Mouse (Mus musculus): ENCODE measurements around the gene Greb1. TPM values are rescaled to one million over a fixed set of nuclear protein-coding genes. Genes with fewer than 3 reads are reported as not detected.
A peak's percentile ranks its signal among the peaks of the same experiment; 100 is the strongest.

Gene Greb1
- polyA plus RNA-seq, 1 experiment from 2014 or later: 1.7 TPM

DNA sequence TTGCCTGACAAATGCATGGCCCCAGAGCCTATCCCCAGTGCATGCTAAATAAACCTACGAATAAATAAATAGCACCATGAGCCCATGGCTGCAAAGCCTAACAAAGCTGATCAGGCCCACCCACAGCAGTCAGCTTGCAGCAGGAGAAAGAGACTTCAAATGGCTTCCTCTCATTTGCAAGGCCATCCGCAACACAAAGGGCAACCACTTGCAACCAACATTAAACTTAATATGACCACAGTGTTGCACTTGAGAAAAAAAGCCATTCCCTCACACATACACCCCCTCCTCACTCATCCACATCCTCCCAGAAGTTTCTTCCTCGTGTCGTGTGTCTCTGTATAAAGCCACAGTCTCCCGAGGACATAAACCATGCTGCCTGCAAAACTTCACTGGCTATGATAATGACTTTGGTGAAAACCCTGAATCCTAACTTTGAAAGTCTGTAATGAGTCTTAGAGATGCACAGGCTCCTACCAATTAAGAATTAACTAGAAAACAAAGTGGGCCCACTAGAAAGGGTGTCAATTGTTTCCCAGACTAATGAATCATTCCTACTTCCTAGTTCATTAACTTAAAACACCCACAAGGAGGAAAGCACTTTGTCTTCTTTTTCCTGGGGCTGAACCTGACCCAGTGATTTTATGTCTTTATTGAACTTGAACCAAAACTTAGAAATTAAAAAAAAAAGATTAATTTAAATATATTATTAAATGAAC is 2.7 kb upstream of the Greb1 start:
- Histone ChIP-seq H3K9me3 (replicated peaks) (no peaks in the 10 kb centered on the region), H3K27ac (no peak overlapping the region), H3K4me2 (no peak overlapping the region), H3K27me3 (replicated peaks) (peaks cover 66% of the 10 kb centered on the region), H3K4me1 (0 out of 2 replicates have a peak, but pooled peaks cover 5% of the 10 kb centered on the region), H3K9ac (no peak overlapping the region), H3K4me3 (no peak overlapping the region), H3K36me3 (no peaks in the 10 kb centered on the region)
- no peak for ATAC-seq
- WGBS (ENCODE audit: insufficient replicate concordance): 38% methylated on average over 5 of the region's 5 CpGs

DNA sequence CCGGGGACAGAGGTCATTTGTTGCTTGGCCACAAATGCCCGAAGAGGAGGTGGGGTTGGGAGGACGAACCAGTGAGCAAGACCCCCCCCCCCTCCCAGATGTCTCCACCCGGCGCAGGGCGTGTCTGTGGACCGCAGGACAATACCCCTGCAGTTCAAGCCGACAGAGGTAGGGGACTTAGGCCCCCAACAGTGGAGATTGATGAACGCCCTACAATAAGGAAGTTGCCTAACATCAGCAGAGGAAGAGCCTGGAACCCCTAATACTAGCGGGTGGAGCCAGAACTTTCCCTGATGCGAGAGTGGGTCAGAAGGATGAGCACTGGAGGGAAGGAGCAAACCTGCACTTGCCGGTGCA is 251 bp upstream of the Greb1 start:
- 2% methylated on average over 11 of the region's 12 CpGs for WGBS (ENCODE audit: insufficient replicate concordance)
- Histone ChIP-seq H3K4me3 (peak overlapping the region; percentile 54), H3K9me3 (replicated peaks) (no peaks in the 10 kb centered on the region), H3K27me3 (replicated peaks) (peaks cover 43% of the 10 kb centered on the region), H3K36me3 (no peaks in the 10 kb centered on the region), H3K9ac (peak overlapping the region; percentile 44), H3K4me1 (0 out of 2 replicates have a peak, but pooled peaks cover 5% of the 10 kb centered on the region), H3K27ac (no peak overlapping the region), H3K4me2 (peak overlapping the region; percentile 70)
- ATAC-seq: peak; percentile 30

DNA sequence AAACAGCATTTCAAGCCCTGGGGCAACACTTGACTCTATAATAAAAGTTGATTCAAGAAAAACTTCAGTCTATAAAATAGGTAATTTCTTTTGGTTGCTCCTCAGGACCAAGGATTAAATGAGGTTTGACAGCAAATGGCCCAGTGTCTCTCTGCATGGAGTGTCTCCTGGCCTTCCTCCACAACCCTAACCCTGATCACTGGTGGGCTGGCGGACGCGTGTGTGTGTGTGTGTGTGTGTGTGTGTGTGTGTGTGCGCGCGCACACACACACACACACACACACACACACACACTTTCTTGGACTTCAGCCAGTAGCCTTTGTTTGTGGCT is 793 bp downstream of the Greb1 start:
- Histone ChIP-seq H3K36me3 (no peaks in the 10 kb centered on the region), H3K27me3 (replicated peaks) (peaks cover 39% of the 10 kb centered on the region), H3K4me3 (peak overlapping the region; percentile 54; the same call in 1 of the 2 replicates), H3K4me1 (0 out of 2 replicates have a peak, but pooled peaks cover 5% of the 10 kb centered on the region), H3K27ac (no peak overlapping the region), H3K9me3 (replicated peaks) (no peaks in the 10 kb centered on the region), H3K9ac (no peak overlapping the region), H3K4me2 (peak overlapping the region; percentile 70)
- WGBS (ENCODE audit: insufficient replicate concordance): 26% methylated on average over 6 of the region's 6 CpGs
- 0 out of 2 replicates have a peak, but pooled peaks have one; percentile 25 for ATAC-seq

DNA sequence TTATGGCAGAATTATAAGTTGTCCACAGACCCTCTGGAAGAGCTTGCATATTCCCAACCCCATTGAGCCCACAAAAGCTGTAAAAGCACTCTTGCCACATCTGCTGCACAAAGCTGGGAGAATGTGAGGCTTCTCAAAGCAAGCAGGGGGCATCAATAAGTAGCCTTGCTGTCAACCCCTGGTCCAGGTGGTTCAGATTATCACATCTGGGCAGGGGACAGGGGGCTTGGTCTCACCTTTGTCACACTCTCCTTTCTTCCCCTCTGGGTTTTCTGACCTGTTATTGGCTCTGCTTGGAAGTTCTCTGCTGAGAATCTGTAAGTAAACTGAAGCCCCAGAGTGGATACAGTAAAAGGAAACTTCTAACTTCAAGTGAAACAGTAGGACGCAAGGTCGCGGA is 1.8 kb downstream of the Greb1 start:
- no peak for ATAC-seq
- Histone ChIP-seq H3K27ac (no peak overlapping the region), H3K27me3 (replicated peaks) (peaks cover 39% of the 10 kb centered on the region), H3K9me3 (replicated peaks) (no peaks in the 10 kb centered on the region), H3K4me1 (0 out of 2 replicates have a peak, but pooled peaks cover 5% of the 10 kb centered on the region), H3K4me2 (peak overlapping the region; percentile 4), H3K4me3 (no peak overlapping the region), H3K36me3 (no peaks in the 10 kb centered on the region), H3K9ac (no peak overlapping the region)
- 60% methylated on average over 3 of the region's 3 CpGs for WGBS (ENCODE audit: insufficient replicate concordance)

DNA sequence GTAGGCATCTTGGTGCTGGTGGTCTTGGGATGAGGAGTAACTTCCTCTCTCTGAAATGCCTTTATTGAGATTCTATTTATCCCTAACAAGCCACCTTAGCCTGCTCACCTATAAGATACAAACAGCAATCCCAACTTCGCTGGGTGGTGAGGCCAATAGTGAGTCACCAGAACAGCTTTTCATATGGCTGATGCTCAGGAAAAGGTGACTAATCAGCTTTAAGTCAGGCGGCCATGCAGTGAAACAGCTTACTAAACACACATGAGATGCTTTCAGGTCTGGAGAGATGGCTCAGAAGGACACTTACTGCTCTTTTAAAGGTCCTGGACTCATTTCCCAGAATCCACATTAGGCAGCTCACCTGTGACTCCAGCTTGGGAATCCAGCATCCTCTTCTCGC is 4.9 kb downstream of the Greb1 start:
- H3K4me2 ChIP-seq: no peak overlapping the region
- H3K27ac ChIP-seq: no peak overlapping the region
- H3K9ac ChIP-seq: no peak overlapping the region
- WGBS (ENCODE audit: insufficient replicate concordance): 54% methylated on average over 3 of the region's 3 CpGs
- ATAC-seq: no peak
- no peaks in the 10 kb centered on the region for H3K9me3 ChIP-seq (replicated peaks)
- no peak overlapping the region for H3K4me3 ChIP-seq
- H3K27me3 ChIP-seq (replicated peaks): peaks cover 23% of the 10 kb centered on the region
- H3K4me1 ChIP-seq: 0 out of 2 replicates have a peak, but pooled peaks cover 4% of the 10 kb centered on the region
- H3K36me3 ChIP-seq: no peaks in the 10 kb centered on the region

DNA sequence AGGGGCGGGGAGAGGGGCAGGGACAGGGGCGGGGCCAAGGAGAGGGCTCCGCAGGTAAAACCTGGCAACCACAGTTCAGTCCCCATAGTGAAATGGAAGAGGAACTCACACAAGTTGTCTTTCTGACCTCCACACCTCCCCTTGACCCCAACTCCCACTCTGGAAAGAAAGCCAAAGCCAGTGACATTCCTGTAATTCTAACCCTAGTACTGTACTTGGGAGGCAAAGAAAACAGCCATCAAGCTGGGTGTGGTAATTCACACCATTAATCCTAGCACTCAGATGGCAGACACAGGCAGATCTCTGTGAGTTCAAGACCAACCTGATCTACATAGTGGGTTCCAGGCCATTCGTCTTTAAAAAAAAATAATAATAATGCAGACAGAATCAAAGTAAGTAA is 7.3 kb downstream of the Greb1 start:
- no peak overlapping the region for H3K9ac ChIP-seq
- H3K9me3 ChIP-seq (replicated peaks): no peaks in the 10 kb centered on the region

DNA sequence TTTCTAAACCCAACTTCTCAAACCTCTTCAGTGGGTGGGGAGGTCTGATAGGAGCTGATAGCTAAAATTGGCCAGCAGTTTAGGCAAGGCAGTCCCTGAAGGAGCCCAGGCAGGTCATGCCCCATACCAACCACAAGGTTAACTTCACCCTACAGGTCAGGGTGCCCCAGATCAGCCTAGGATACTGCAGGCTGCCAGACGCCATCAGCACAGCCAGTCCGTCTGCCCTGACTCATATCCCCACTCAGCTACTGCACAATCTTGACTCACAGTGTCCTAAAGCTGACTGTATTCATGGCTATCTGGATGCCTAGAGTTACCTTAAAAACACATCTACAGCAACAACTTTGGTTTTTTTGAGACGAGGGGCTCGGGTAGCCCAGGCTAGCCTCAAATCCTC is 10.2 kb downstream of the Greb1 start:
- no peak for ATAC-seq
- Histone ChIP-seq H3K9ac (no peak overlapping the region), H3K27ac (no peak overlapping the region), H3K4me1 (peaks cover 2% of the 10 kb centered on the region; the same call in 1 of the 2 replicates), H3K36me3 (no peaks in the 10 kb centered on the region), H3K4me3 (no peak overlapping the region), H3K4me2 (no peak overlapping the region), H3K27me3 (replicated peaks) (no peaks in the 10 kb centered on the region), H3K9me3 (replicated peaks) (no peaks in the 10 kb centered on the region)
- 39% methylated on average over 4 of the region's 4 CpGs for WGBS (ENCODE audit: insufficient replicate concordance)

More for the DNA sequence above, 7.3 kb downstream of the Greb1 start:
- Histone ChIP-seq H3K4me2 (no peak overlapping the region), H3K4me1 (peaks cover 2% of the 10 kb centered on the region; the same call in 1 of the 2 replicates), H3K27ac (no peak overlapping the region), H3K4me3 (no peak overlapping the region), H3K27me3 (replicated peaks) (no peaks in the 10 kb centered on the region), H3K36me3 (no peaks in the 10 kb centered on the region)
- 77% methylated on average over 2 of the region's 4 CpGs for WGBS (ENCODE audit: insufficient replicate concordance)
- ATAC-seq: no peak

DNA sequence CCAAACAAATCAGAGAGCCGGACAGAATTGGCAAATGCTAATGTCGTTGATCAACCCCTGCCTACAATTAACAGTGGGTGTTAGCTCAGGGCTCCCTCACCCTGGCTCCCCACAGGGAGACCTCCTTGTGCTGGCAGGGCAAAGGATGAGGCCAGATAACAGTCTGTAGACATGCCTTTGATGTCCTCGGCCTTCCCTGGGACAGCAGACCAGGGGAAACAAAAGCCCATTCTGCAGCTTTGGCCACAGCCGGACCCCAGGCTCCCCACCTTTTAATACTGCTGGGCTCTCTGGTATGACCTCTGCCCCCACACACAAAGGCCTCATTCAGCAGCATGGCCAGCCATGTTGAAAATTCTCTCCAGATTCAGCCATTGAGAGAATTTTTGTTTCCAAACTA is 10.9 kb downstream of the Greb1 start:
- H3K27me3 ChIP-seq (replicated peaks): no peaks in the 10 kb centered on the region
- peaks cover 2% of the 10 kb centered on the region; the same call in 1 of the 2 replicates for H3K4me1 ChIP-seq
- H3K9me3 ChIP-seq (replicated peaks): no peaks in the 10 kb centered on the region
- no peak overlapping the region for H3K4me3 ChIP-seq
- H3K4me2 ChIP-seq: no peak overlapping the region
- no peak overlapping the region for H3K9ac ChIP-seq
- H3K27ac ChIP-seq: no peak overlapping the region
- no peaks in the 10 kb centered on the region for H3K36me3 ChIP-seq
- 44% methylated on average over 4 of the region's 4 CpGs for WGBS (ENCODE audit: insufficient replicate concordance)
- no peak for ATAC-seq

DNA sequence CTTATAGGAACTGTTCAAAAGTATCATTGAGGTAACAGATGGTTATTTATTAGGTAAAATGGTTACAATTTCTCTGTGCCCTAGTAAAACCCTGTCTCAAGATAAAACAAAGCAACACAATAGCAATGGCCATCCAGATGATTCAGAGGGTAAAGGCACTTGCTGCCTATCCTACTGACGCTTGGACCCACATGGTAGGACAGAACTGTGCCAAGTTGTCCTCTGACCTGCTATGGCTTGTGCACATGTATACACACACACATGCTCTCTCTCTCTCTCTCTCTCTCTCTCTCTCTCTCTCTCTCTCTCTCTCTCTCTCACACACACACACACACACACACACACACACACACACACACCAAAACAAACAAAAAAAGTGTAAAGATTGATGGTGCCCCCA is 11.5 kb downstream of the Greb1 start:
- Histone ChIP-seq H3K4me3 (no peak overlapping the region), H3K36me3 (no peaks in the 10 kb centered on the region), H3K4me1 (peaks cover 2% of the 10 kb centered on the region; the same call in 1 of the 2 replicates), H3K9ac (no peak overlapping the region), H3K4me2 (no peak overlapping the region), H3K9me3 (replicated peaks) (no peaks in the 10 kb centered on the region), H3K27me3 (replicated peaks) (no peaks in the 10 kb centered on the region), H3K27ac (no peak overlapping the region)
- ATAC-seq: no peak
- 48% methylated on average over 1 of the region's 1 CpGs for WGBS (ENCODE audit: insufficient replicate concordance)

DNA sequence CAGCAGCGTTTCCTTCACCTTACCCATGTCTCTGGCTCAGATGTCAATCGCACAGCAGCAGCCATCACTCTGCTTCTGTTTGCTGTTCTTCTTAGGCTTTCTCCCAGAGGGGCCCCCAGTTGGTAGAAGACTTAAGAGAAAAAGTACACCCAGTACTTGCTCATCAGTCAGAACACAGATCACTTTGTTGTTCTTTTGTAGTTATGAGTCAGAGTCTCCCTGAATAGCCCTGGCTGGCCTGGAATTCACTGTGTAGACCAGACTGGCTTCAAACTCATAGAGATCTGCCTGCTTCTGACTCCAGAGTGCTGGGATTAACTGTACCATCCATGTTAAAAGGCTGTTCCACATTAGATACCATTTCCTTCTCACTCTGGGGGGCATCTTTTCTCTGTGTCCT is 12.1 kb downstream of the Greb1 start:
- WGBS (ENCODE audit: insufficient replicate concordance): 54% methylated on average over 2 of the region's 2 CpGs
- no peak overlapping the region for H3K27ac ChIP-seq
- peaks cover 2% of the 10 kb centered on the region; the same call in 1 of the 2 replicates for H3K4me1 ChIP-seq
- H3K36me3 ChIP-seq: no peaks in the 10 kb centered on the region
- H3K4me2 ChIP-seq: no peak overlapping the region
- H3K9ac ChIP-seq: no peak overlapping the region
- H3K27me3 ChIP-seq (replicated peaks): no peaks in the 10 kb centered on the region
- no peak overlapping the region for H3K4me3 ChIP-seq
- no peaks in the 10 kb centered on the region for H3K9me3 ChIP-seq (replicated peaks)
- ATAC-seq: no peak

DNA sequence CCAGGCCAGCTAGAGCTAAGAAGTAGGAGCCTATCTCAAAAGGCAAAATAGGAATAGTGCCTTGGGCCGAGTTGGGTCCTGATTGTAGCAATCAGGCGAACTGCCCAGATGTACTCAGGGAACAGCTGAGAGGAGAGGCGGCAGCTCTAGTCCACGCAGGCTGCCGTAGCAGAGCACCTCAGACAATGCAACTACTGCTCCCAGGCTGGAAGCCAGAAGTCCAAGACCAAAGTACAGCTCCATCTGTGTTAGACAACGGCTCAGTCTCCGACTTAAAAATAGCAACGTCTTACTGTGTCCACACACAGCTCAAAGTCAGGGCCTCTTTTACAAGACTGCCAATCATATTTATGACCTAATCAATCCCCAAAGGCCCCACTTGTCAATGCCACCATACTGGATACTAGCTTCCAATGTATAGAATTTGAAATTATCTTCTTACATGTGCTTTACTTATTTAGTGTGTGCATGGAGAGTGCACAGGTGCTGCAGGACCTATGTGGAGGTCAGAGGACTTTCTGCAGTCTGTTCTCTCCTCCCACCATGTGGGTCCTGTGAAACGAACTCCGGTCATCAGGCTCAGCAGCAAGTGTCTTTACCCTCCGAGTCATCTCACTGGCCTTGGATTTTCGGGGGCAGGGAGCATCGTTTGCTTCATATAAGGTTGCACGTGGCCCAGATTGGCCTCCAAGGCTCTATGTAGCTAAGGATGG is 19.5 kb downstream of the Greb1 start:
- Histone ChIP-seq H3K9me3 (replicated peaks) (no peaks in the 10 kb centered on the region), H3K36me3 (no peaks in the 10 kb centered on the region), H3K9ac (no peak overlapping the region), H3K4me2 (no peak overlapping the region), H3K4me1 (peaks cover 4% of the 10 kb centered on the region; the same call in 1 of the 2 replicates), H3K4me3 (no peak overlapping the region), H3K27ac (no peak overlapping the region), H3K27me3 (replicated peaks) (no peaks in the 10 kb centered on the region)
- 73% methylated on average over 14 of the region's 14 CpGs for WGBS (ENCODE audit: insufficient replicate concordance)
- ATAC-seq: no peak

DNA sequence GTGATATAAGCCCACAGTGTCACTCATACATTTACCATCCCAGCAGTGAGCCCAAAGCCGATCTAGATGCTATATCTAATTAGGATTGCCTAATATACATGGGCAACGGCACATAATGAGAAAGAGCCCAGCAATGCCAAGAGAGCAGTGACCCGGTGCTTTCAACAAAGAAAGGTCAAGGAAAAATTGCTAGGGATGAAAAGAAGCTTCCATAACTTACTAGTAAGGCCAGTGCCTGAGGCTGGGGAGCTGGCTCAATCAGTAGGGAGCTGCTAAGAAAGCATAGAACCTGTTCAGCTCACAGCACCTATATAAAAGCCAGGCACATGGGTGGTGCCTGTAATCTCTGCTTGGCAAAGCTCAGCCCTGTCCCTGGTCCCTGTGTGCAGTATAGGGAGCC is 20.4 kb downstream of the Greb1 start:
- Histone ChIP-seq H3K9ac (no peak overlapping the region), H3K4me3 (no peak overlapping the region), H3K4me2 (no peak overlapping the region), H3K27ac (no peak overlapping the region), H3K36me3 (no peaks in the 10 kb centered on the region), H3K4me1 (peaks cover 4% of the 10 kb centered on the region; the same call in 1 of the 2 replicates), H3K9me3 (replicated peaks) (no peaks in the 10 kb centered on the region), H3K27me3 (replicated peaks) (no peaks in the 10 kb centered on the region)
- no peak for ATAC-seq
- 68% methylated on average over 3 of the region's 3 CpGs for WGBS (ENCODE audit: insufficient replicate concordance)
